Mouse (Mus musculus) thymus, adult 2 months (tissue): ENCODE measurements around the gene Zcwpw1.
"Not testable (repeated sequence)": the region's sequence is repeated elsewhere in the genome, so short reads cannot be mapped to it uniquely, and the experiment has no call there.

Experiments
- CTCF ChIP-seq: fragments of 200-500 bp; IDR thresholded peaks from 2 replicates; pipeline ENCODE4 v1.5.1; 2012; ENCODE audit warnings: mild to moderate bottlenecking, control low read depth, low read length, moderate library complexity, borderline replicate concordance; ENCODE audit not compliant: control insufficient read depth, poor library complexity, insufficient read depth; ENCODE audit errors: extremely low read depth
- POLR2A ChIP-seq: fragments of 200-500 bp; IDR thresholded peaks from 2 replicates; pipeline ENCODE4 v1.6.1; 2012; ENCODE audit warnings: mild to moderate bottlenecking, low read length, control low read depth, moderate library complexity; ENCODE audit not compliant: control insufficient read depth, poor library complexity, insufficient read depth; ENCODE audit errors: extremely low read depth

- TF ChIP-seq CTCF, POLR2A: not testable (repeated sequence)
Measured at GRCm38 (mm10) chr5:137750212-137750611, 37.4 kb upstream of the Zcwpw1 start.
